Mouse (Mus musculus): ENCODE measurements around the gene Chn2. TPM values are rescaled to one million over a fixed set of nuclear protein-coding genes. Genes with fewer than 3 reads are reported as not detected.
A peak's percentile ranks its signal among the peaks of the same experiment; 100 is the strongest.

Chn2 gene
- polyA plus RNA-seq, 1 experiment from 2014 or later, result 23.5 TPM

DNA sequence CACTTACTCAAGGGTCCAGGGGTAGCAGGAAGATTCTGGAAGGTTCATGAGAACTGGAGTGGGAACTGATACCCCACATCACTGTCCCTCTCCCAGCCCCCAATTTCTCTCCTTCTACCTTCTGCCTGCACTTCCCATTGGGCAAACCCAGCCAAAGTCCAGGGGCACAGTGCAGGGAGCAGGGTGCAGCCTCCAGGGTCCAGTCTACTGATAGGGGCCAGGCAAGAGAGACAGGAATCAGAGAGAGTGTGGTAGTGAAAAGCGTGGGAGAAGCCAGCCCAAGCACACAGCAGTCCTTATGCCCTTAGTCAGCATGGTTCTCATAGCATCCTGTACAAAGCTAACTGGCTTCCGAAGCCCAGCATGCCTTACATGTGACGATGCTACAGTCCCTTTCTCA lies 187.7 kb downstream of the Chn2 start:
- no peak for ATAC-seq (ENCODE audit: low read depth)
- WGBS, result 94% methylated on average over 3 of the region's 3 CpGs
- H3K4me2 ChIP-seq (ENCODE audit: low read depth, low read length), result no peak overlapping the region

DNA sequence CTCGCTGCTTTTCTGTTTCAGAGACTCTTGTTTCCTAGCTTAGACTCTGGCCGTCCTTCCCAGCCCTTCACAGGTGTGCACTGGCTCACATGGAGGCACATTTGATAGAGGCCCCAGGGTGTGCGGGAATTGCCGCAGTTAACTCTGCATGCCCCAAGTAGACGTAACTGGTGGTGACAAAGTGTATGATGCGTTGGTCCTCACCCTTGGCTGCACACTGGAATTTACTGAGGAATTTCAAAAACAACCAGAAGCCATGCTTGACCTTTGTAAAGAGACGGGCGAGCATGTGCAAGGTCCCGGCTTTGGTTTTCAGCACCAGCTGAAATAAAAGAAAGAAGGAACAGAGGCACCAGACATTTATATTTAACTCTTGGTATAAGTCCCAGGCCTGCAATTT lies 189.1 kb downstream of the Chn2 start:
- Histone ChIP-seq H3K4me3 (ENCODE audit: low read depth, low read length) (no peak overlapping the region), H3K36me3 (ENCODE audit: control insufficient read depth, insufficient read depth, low read length) (no peaks in the 10 kb centered on the region), H3K4me1 (ENCODE audit: control insufficient read depth, insufficient read depth, low read length) (no peaks in the 10 kb centered on the region), H3K9me3 (ENCODE audit: control insufficient read depth, low read length) (no peaks in the 10 kb centered on the region), H3K27ac (ENCODE audit: low read depth, low read length) (no peak overlapping the region), H3K4me2 (ENCODE audit: low read depth, low read length) (no peak overlapping the region), H3K9ac (replicated peaks; ENCODE audit: low read depth, low read length) (no peak overlapping the region), H3K27me3 (ENCODE audit: control insufficient read depth, insufficient read depth, low read length) (no peaks in the 10 kb centered on the region)
- 60% methylated on average over 9 of the region's 9 CpGs for WGBS
- ATAC-seq (ENCODE audit: low read depth), result no peak

More for the DNA sequence above, 187.7 kb downstream of the Chn2 start:
- no peaks in the 10 kb centered on the region for H3K27me3 ChIP-seq (ENCODE audit: control insufficient read depth, insufficient read depth, low read length)
- no peaks in the 10 kb centered on the region for H3K4me1 ChIP-seq (ENCODE audit: control insufficient read depth, insufficient read depth, low read length)
- H3K9ac ChIP-seq (replicated peaks; ENCODE audit: low read depth, low read length), result no peak overlapping the region
- no peaks in the 10 kb centered on the region for H3K9me3 ChIP-seq (ENCODE audit: control insufficient read depth, low read length)
- H3K4me3 ChIP-seq (ENCODE audit: low read depth, low read length), result no peak overlapping the region
- no peaks in the 10 kb centered on the region for H3K36me3 ChIP-seq (ENCODE audit: control insufficient read depth, insufficient read depth, low read length)
- no peak overlapping the region for H3K27ac ChIP-seq (ENCODE audit: low read depth, low read length)

DNA sequence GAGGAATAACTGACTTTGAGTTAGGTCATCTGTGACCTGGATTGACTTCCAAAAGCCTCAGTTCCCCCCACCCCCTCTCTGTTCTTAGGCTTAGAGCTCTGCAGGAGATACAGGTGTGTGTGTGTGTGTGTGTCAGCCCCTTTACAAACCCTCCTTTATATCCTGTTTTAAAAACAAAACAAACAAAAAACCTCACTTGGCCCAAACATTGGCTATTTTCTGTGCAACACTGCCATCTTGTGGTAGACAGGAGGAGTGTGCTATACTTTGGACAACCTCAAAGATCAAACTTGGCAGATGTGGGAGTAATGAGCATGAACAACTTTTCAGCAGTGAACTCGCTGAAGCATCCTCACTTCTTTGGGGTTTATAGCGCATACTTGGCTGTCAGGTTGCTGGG lies 189.5 kb downstream of the Chn2 start:
- H3K4me3 ChIP-seq (ENCODE audit: low read depth, low read length), result no peak overlapping the region
- H3K9me3 ChIP-seq (ENCODE audit: control insufficient read depth, low read length), result no peaks in the 10 kb centered on the region
- H3K4me2 ChIP-seq (ENCODE audit: low read depth, low read length), result no peak overlapping the region
- no peak overlapping the region for H3K27ac ChIP-seq (ENCODE audit: low read depth, low read length)
- no peaks in the 10 kb centered on the region for H3K4me1 ChIP-seq (ENCODE audit: control insufficient read depth, insufficient read depth, low read length)
- 7% methylated on average over 2 of the region's 2 CpGs for WGBS
- H3K27me3 ChIP-seq (ENCODE audit: control insufficient read depth, insufficient read depth, low read length), result no peaks in the 10 kb centered on the region
- ATAC-seq (ENCODE audit: low read depth), result peak; percentile 62
- H3K9ac ChIP-seq (replicated peaks; ENCODE audit: low read depth, low read length), result no peak overlapping the region
- no peaks in the 10 kb centered on the region for H3K36me3 ChIP-seq (ENCODE audit: control insufficient read depth, insufficient read depth, low read length)

DNA sequence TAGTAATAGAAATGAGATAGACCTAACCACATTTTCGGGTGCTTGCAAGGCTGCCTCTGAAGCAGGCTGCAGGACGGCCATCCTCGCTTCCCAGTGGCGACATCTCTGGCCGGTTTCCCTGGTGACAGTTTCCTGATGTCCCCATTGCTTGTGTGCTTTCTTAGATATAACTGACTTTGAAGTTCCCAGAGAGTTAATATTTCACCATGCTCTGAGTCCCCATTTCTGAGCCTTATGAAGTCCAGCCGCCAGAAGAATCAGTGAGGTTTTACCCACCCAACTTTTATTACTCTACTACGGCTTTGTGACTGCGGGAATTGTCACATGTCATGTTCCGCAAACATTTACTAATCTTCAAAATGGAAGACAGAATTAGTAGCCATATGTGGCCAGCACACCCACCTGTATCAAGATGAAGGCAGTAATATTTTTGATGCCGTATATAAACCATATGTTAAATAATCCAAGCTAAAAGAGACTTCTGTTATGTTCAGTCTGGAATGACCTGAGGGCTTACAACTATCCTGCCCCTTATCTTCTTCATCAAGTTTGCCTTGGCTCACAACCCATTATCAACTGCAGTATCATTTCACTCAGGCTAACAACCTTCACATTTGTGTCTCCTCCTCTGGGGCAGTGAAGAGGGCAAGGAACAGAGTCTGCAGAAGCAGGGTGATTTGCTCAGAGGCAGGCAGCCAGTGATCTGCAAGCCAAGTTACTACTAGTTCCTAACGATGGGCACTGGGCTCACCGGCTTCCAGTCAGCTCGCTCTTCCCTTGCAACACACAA lies 192.6 kb downstream of the Chn2 start:
- no peak overlapping the region for H3K4me2 ChIP-seq (ENCODE audit: low read depth, low read length)

DNA sequence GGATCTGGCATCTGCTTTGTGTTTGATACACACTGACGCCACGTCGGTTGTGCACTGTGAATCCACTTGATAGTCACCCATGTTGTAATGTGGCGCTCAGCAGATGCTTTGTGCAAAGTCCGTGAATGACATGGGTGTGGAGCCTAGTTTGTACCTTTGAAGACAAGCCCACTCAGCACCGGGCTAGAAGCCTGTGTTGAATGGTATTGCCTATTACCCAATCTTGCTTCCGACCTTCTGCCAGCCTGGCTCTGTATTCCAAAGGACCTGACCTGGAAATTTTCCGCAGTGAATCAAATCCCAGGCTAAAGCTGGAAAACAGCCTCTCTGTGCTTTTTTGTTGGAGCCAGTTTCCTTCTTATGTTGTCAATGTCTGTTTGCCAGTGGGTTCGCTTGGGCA lies 197.1 kb downstream of the Chn2 start:
- Histone ChIP-seq H3K36me3 (ENCODE audit: control insufficient read depth, insufficient read depth, low read length) (no peaks in the 10 kb centered on the region), H3K27ac (ENCODE audit: low read depth, low read length) (no peak overlapping the region), H3K27me3 (ENCODE audit: control insufficient read depth, insufficient read depth, low read length) (no peaks in the 10 kb centered on the region), H3K4me3 (ENCODE audit: low read depth, low read length) (no peak overlapping the region), H3K4me2 (ENCODE audit: low read depth, low read length) (no peak overlapping the region), H3K4me1 (ENCODE audit: control insufficient read depth, insufficient read depth, low read length) (no peaks in the 10 kb centered on the region), H3K9ac (replicated peaks; ENCODE audit: low read depth, low read length) (no peak overlapping the region), H3K9me3 (ENCODE audit: control insufficient read depth, low read length) (no peaks in the 10 kb centered on the region)
- no peak for ATAC-seq (ENCODE audit: low read depth)
- 94% methylated on average over 9 of the region's 9 CpGs for WGBS

More for the DNA sequence above, 192.6 kb downstream of the Chn2 start:
- Histone ChIP-seq H3K4me1 (ENCODE audit: control insufficient read depth, insufficient read depth, low read length) (no peaks in the 10 kb centered on the region), H3K27me3 (ENCODE audit: control insufficient read depth, insufficient read depth, low read length) (no peaks in the 10 kb centered on the region), H3K9me3 (ENCODE audit: control insufficient read depth, low read length) (no peaks in the 10 kb centered on the region), H3K27ac (ENCODE audit: low read depth, low read length) (no peak overlapping the region), H3K4me3 (ENCODE audit: low read depth, low read length) (no peak overlapping the region), H3K36me3 (ENCODE audit: control insufficient read depth, insufficient read depth, low read length) (no peaks in the 10 kb centered on the region), H3K9ac (replicated peaks; ENCODE audit: low read depth, low read length) (no peak overlapping the region)
- 70% methylated on average over 13 of the region's 13 CpGs for WGBS
- ATAC-seq (ENCODE audit: low read depth), result no peak

DNA sequence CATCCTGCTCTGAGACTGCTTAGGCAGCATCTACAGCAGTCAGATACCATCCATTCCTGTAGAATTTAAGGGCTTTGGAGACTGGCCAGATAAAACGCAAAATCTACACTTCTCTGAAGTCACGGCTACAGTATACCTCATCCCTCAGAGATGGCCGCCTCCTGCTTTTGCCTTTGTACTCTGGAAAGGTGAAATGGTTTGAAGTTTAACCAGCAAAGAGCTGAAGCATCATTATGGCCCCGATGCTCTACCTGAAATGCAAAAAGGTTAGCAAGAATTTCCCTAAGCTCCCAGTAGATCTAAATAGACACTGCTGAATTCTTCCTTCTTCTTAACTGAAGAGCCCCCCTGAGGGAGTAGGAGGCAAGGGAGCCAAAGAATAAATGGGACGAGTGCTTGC lies 202.4 kb downstream of the Chn2 start:
- H3K4me3 ChIP-seq (ENCODE audit: low read depth, low read length), result no peak overlapping the region
- ATAC-seq (ENCODE audit: low read depth), result no peak
- H3K4me2 ChIP-seq (ENCODE audit: low read depth, low read length), result no peak overlapping the region
- H3K9me3 ChIP-seq (ENCODE audit: control insufficient read depth, low read length), result no peaks in the 10 kb centered on the region
- no peak overlapping the region for H3K27ac ChIP-seq (ENCODE audit: low read depth, low read length)
- H3K4me1 ChIP-seq (ENCODE audit: control insufficient read depth, insufficient read depth, low read length), result no peaks in the 10 kb centered on the region
- no peaks in the 10 kb centered on the region for H3K27me3 ChIP-seq (ENCODE audit: control insufficient read depth, insufficient read depth, low read length)
- no peaks in the 10 kb centered on the region for H3K36me3 ChIP-seq (ENCODE audit: control insufficient read depth, insufficient read depth, low read length)
- no peak overlapping the region for H3K9ac ChIP-seq (replicated peaks; ENCODE audit: low read depth, low read length)
- 86% methylated on average over 5 of the region's 5 CpGs for WGBS

DNA sequence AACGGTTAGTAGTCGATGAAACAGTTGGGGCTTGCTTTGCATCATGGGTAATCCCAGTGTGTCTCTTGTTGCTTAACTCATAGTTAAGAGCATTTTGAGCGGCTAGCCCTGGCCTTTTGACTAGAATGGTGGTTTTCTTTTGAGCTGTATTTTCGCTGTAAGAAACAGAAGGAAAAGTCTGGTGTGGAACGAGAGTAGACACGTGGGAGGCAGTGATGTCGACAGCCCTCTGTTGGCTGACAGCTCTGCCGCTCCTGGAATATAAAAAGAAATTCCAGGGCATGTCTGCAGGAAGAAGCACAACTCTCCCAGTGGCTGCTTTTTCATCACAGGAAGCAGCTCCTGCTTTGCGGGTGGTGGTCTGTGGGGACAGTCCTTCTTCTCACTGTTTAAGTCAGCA lies 202.9 kb downstream of the Chn2 start:
- Histone ChIP-seq H3K27ac (ENCODE audit: low read depth, low read length) (no peak overlapping the region), H3K9me3 (ENCODE audit: control insufficient read depth, low read length) (no peaks in the 10 kb centered on the region), H3K4me3 (ENCODE audit: low read depth, low read length) (no peak overlapping the region), H3K9ac (replicated peaks; ENCODE audit: low read depth, low read length) (no peak overlapping the region), H3K4me2 (ENCODE audit: low read depth, low read length) (no peak overlapping the region), H3K4me1 (ENCODE audit: control insufficient read depth, insufficient read depth, low read length) (no peaks in the 10 kb centered on the region), H3K27me3 (ENCODE audit: control insufficient read depth, insufficient read depth, low read length) (no peaks in the 10 kb centered on the region), H3K36me3 (ENCODE audit: control insufficient read depth, insufficient read depth, low read length) (no peaks in the 10 kb centered on the region)
- WGBS, result 75% methylated on average over 9 of the region's 9 CpGs
- no peak for ATAC-seq (ENCODE audit: low read depth)

DNA sequence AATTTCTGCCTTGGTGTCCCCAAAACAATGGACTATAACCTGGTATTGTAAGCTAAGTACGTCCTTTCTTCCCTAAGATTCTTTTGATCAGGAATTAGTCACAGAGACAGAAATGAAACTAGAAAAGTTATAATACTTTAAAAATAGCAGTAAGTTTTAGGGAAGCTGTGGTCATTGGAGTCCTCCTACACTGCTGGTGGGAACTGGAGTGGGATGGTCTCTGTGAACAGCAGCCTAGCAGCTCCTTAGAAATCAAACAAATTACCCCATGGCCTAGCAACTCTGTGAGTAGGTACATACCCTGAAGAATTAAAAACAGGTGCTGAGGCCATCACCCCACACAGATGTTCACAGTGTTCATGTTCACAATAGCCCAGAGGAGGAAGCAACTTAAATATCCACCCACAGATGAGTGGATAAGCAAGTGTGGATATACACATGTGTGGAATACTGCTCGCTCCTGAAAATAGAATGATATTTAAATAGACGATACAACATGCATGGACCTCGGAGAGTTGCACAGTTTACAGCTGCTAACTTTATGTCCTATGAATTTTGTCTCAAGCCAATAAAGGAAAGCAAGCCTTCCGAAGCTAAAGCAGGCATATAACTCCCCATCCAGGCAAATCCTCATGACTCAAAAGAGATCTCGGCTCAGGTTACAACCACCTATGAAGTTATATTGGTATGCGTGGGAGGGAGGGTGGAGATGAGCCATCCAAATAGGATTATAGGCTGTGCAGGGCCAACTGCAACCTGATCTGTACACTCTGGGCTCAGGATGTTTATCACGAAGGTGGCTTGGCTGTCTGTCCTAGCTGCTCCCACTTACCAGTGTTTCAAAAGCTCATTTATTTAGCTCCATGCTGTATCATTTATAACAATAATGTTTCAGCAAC lies 209.2 kb downstream of the Chn2 start:
- no peak for ATAC-seq (ENCODE audit: low read depth)
- H3K27ac ChIP-seq (ENCODE audit: low read depth, low read length), result no peak overlapping the region
- H3K4me3 ChIP-seq (ENCODE audit: low read depth, low read length), result no peak overlapping the region
- no peaks in the 10 kb centered on the region for H3K36me3 ChIP-seq (ENCODE audit: control insufficient read depth, insufficient read depth, low read length)
- no peaks in the 10 kb centered on the region for H3K4me1 ChIP-seq (ENCODE audit: control insufficient read depth, insufficient read depth, low read length)
- no peaks in the 10 kb centered on the region for H3K27me3 ChIP-seq (ENCODE audit: control insufficient read depth, insufficient read depth, low read length)
- WGBS, result 83% methylated on average over 8 of the region's 8 CpGs
- no peaks in the 10 kb centered on the region for H3K9me3 ChIP-seq (ENCODE audit: control insufficient read depth, low read length)
- no peak overlapping the region for H3K4me2 ChIP-seq (ENCODE audit: low read depth, low read length)
- no peak overlapping the region for H3K9ac ChIP-seq (replicated peaks; ENCODE audit: low read depth, low read length)

All from neural tube, embryonic 14.5 days (tissue).